Mouse (Mus musculus) thymus, adult 2 months (tissue): ENCODE measurements around the gene Mthfr.
A peak's percentile ranks its signal among the peaks of the same experiment; 100 is the strongest.

Source experiments
- CTCF ChIP-seq: fragments of 200-500 bp; IDR thresholded peaks from 2 replicates; pipeline ENCODE4 v1.5.1; 2012; ENCODE audit warnings: mild to moderate bottlenecking, control low read depth, low read length, moderate library complexity, borderline replicate concordance; ENCODE audit not compliant: control insufficient read depth, poor library complexity, insufficient read depth; ENCODE audit errors: extremely low read depth
- POLR2A ChIP-seq: fragments of 200-500 bp; IDR thresholded peaks from 2 replicates; pipeline ENCODE4 v1.6.1; 2012; ENCODE audit warnings: mild to moderate bottlenecking, low read length, control low read depth, moderate library complexity; ENCODE audit not compliant: control insufficient read depth, poor library complexity, insufficient read depth; ENCODE audit errors: extremely low read depth

- 0 out of 2 replicates have a peak, but pooled peaks have one; percentile 16 for TF ChIP-seq CTCF
- TF ChIP-seq POLR2A, result no peak
Measured at GRCm38 (mm10) chr4:148038079-148038599, 738 bp upstream of the Mthfr start.
